Mouse (Mus musculus) embryo, embryonic 10.5 days (tissue): Measurements from ENCODE around the gene Rpap3.

ENCODE experiments used
- DNase-seq: peaks from one replicate; pipeline ENCODE4 v3.0.0-alpha.2; 2015; ENCODE audit warnings: low spot score

The Rpap3 gene

GRCm38 (mm10) chr15:97646426-97646825 lies 59.2 kb downstream of the Rpap3 start:
- no peak for DNase-seq

GRCm38 (mm10) chr15:97643986-97644385 lies 61.6 kb downstream of the Rpap3 start:
- no peak for DNase-seq
